Mouse (Mus musculus): Measurements from ENCODE around the gene Ovch2. TPM values are rescaled to one million over a fixed set of nuclear protein-coding genes. Genes with fewer than 3 reads are reported as not detected.
"Not testable (repeated sequence)": the region's sequence is repeated elsewhere in the genome, so short reads cannot be mapped to it uniquely, and the experiment has no call there.

Gene Ovch2
- not detected in 2 replicates for polyA plus RNA-seq (2014; fragmentation: Nextera tagmentation; extraction: Ambion mirVana)

- no peaks in the 10 kb centered on the region for H3K9me3 ChIP-seq (replicated peaks; ENCODE audit: control insufficient read depth, low read length)
- no peaks in the 10 kb centered on the region for H3K36me3 ChIP-seq (ENCODE audit: control insufficient read depth, insufficient read depth, low read length)
- no peak within 1 kb of the TSS for H3K4me3 ChIP-seq (ENCODE audit: low read depth, low read length)
- DNase-seq (ENCODE audit: low spot score) (no peak), ATAC-seq (no peak)
- H3K4me1 ChIP-seq (ENCODE audit: control insufficient read depth, insufficient read depth, low read length): no peaks in the 10 kb centered on the region
- no peaks in the 10 kb centered on the region for H3K27me3 ChIP-seq (replicated peaks; ENCODE audit: control insufficient read depth, insufficient read depth, low read length)
- no peak within 1 kb of the TSS for H3K9ac ChIP-seq (ENCODE audit: low read length)
- 86% methylated on average over 2 of the region's 2 CpGs for WGBS
- no peak within 1 kb of the TSS for H3K4me2 ChIP-seq (ENCODE audit: low read length)
- no peak within 1 kb of the TSS for H3K27ac ChIP-seq (ENCODE audit: low read depth, low read length)
Measured at GRCm38 (mm10) chr7:107801108-107801507, at the start of gene Ovch2. TSS of gene Ovch2 (minus strand) at chr7:107801208.

- H3K4me3 ChIP-seq (ENCODE audit: low read depth, low read length); DNase-seq (ENCODE audit: low spot score); H3K9ac ChIP-seq (ENCODE audit: low read length); H3K9me3 ChIP-seq (replicated peaks; ENCODE audit: control insufficient read depth, low read length); H3K4me2 ChIP-seq (ENCODE audit: low read length); H3K27ac ChIP-seq (ENCODE audit: low read depth, low read length); H3K27me3 ChIP-seq (replicated peaks; ENCODE audit: control insufficient read depth, insufficient read depth, low read length); H3K36me3 ChIP-seq (ENCODE audit: control insufficient read depth, insufficient read depth, low read length); H3K4me1 ChIP-seq (ENCODE audit: control insufficient read depth, insufficient read depth, low read length); ATAC-seq: not testable (repeated sequence)
- 85% methylated on average over 1 of the region's 1 CpGs for WGBS
Measured at GRCm38 (mm10) chr7:107847390-107847789, 46.4 kb upstream of the Ovch2 start, which contains the start of gene Olfr470. TSS of gene Olfr470 (minus strand) at chr7:107847490.

GRCm38 (mm10) chr7:107841719-107842118, 40.7 kb upstream of the Ovch2 start:
- Histone ChIP-seq H3K9me3 (replicated peaks; ENCODE audit: control insufficient read depth, low read length) (no peaks in the 10 kb centered on the region), H3K36me3 (ENCODE audit: control insufficient read depth, insufficient read depth, low read length) (no peaks in the 10 kb centered on the region), H3K9ac (ENCODE audit: low read length) (no peak overlapping the region), H3K4me1 (ENCODE audit: control insufficient read depth, insufficient read depth, low read length) (no peaks in the 10 kb centered on the region), H3K27me3 (replicated peaks; ENCODE audit: control insufficient read depth, insufficient read depth, low read length) (no peaks in the 10 kb centered on the region), H3K4me2 (ENCODE audit: low read length) (no peak overlapping the region), H3K27ac (ENCODE audit: low read depth, low read length) (no peak overlapping the region), H3K4me3 (ENCODE audit: low read depth, low read length) (no peak overlapping the region)
- peak; percentile 24 for DNase-seq (ENCODE audit: low spot score)
- ATAC-seq: no peak
- 94% methylated on average over 1 of the region's 1 CpGs for WGBS

GRCm38 (mm10) chr7:107825441-107825840, 24.4 kb upstream of the Ovch2 start, which contains the start of gene Olfr469:
TSS of gene Olfr469 (minus strand) at chr7:107825541.
- not testable (repeated sequence) for H3K27me3 ChIP-seq (replicated peaks; ENCODE audit: control insufficient read depth, insufficient read depth, low read length); H3K27ac ChIP-seq (ENCODE audit: low read depth, low read length); ATAC-seq; H3K36me3 ChIP-seq (ENCODE audit: control insufficient read depth, insufficient read depth, low read length); H3K4me1 ChIP-seq (ENCODE audit: control insufficient read depth, insufficient read depth, low read length); DNase-seq (ENCODE audit: low spot score); H3K9ac ChIP-seq (ENCODE audit: low read length); H3K4me2 ChIP-seq (ENCODE audit: low read length); H3K9me3 ChIP-seq (replicated peaks; ENCODE audit: control insufficient read depth, low read length); H3K4me3 ChIP-seq (ENCODE audit: low read depth, low read length)

GRCm38 (mm10) chr7:107823867-107824266, 22.9 kb upstream of the Ovch2 start:
- not testable (repeated sequence) for H3K9me3 ChIP-seq (replicated peaks; ENCODE audit: control insufficient read depth, low read length); H3K9ac ChIP-seq (ENCODE audit: low read length); H3K27me3 ChIP-seq (replicated peaks; ENCODE audit: control insufficient read depth, insufficient read depth, low read length); H3K27ac ChIP-seq (ENCODE audit: low read depth, low read length); H3K36me3 ChIP-seq (ENCODE audit: control insufficient read depth, insufficient read depth, low read length); ATAC-seq; H3K4me3 ChIP-seq (ENCODE audit: low read depth, low read length); H3K4me1 ChIP-seq (ENCODE audit: control insufficient read depth, insufficient read depth, low read length); H3K4me2 ChIP-seq (ENCODE audit: low read length); DNase-seq (ENCODE audit: low spot score)
- 76% methylated on average over 2 of the region's 2 CpGs for WGBS

GRCm38 (mm10) chr7:107819442-107819841, 18.4 kb upstream of the Ovch2 start:
- no peak for ATAC-seq
- no peak overlapping the region for H3K9ac ChIP-seq (ENCODE audit: low read length)

GRCm38 (mm10) chr7:107811963-107812362, 11.0 kb upstream of the Ovch2 start, which contains the start of gene Olfr467:
TSS of gene Olfr467 (plus strand) at chr7:107812263.
- Histone ChIP-seq H3K9ac (ENCODE audit: low read length) (no peak within 1 kb of the TSS), H3K27me3 (replicated peaks; ENCODE audit: control insufficient read depth, insufficient read depth, low read length) (no peaks in the 10 kb centered on the region), H3K4me1 (ENCODE audit: control insufficient read depth, insufficient read depth, low read length) (no peaks in the 10 kb centered on the region), H3K27ac (ENCODE audit: low read depth, low read length) (no peak within 1 kb of the TSS), H3K36me3 (ENCODE audit: control insufficient read depth, insufficient read depth, low read length) (no peaks in the 10 kb centered on the region), H3K4me2 (ENCODE audit: low read length) (no peak within 1 kb of the TSS), H3K4me3 (ENCODE audit: low read depth, low read length) (no peak within 1 kb of the TSS), H3K9me3 (replicated peaks; ENCODE audit: control insufficient read depth, low read length) (no peaks in the 10 kb centered on the region)
- ATAC-seq (no peak), DNase-seq (ENCODE audit: low spot score) (no peak)

More at GRCm38 (mm10) chr7:107819442-107819841, 18.4 kb upstream of the Ovch2 start:
- no peaks in the 10 kb centered on the region for H3K4me1 ChIP-seq (ENCODE audit: control insufficient read depth, insufficient read depth, low read length)
- H3K4me3 ChIP-seq (ENCODE audit: low read depth, low read length): no peak overlapping the region
- no peaks in the 10 kb centered on the region for H3K9me3 ChIP-seq (replicated peaks; ENCODE audit: control insufficient read depth, low read length)
- H3K36me3 ChIP-seq (ENCODE audit: control insufficient read depth, insufficient read depth, low read length): no peaks in the 10 kb centered on the region
- H3K4me2 ChIP-seq (ENCODE audit: low read length): no peak overlapping the region
- no peak overlapping the region for H3K27ac ChIP-seq (ENCODE audit: low read depth, low read length)
- H3K27me3 ChIP-seq (replicated peaks; ENCODE audit: control insufficient read depth, insufficient read depth, low read length): no peaks in the 10 kb centered on the region
- peak; percentile 32 for DNase-seq (ENCODE audit: low spot score)

GRCm38 (mm10) chr7:107802138-107802537, 1.1 kb upstream of the Ovch2 start:
- no peaks in the 10 kb centered on the region for H3K27me3 ChIP-seq (replicated peaks; ENCODE audit: control insufficient read depth, insufficient read depth, low read length)
- no peak overlapping the region for H3K27ac ChIP-seq (ENCODE audit: low read depth, low read length)
- H3K4me2 ChIP-seq (ENCODE audit: low read length): no peak overlapping the region
- DNase-seq (ENCODE audit: low spot score) (no peak), ATAC-seq (no peak)
- no peaks in the 10 kb centered on the region for H3K4me1 ChIP-seq (ENCODE audit: control insufficient read depth, insufficient read depth, low read length)
- no peaks in the 10 kb centered on the region for H3K9me3 ChIP-seq (replicated peaks; ENCODE audit: control insufficient read depth, low read length)
- no peak overlapping the region for H3K4me3 ChIP-seq (ENCODE audit: low read depth, low read length)
- H3K36me3 ChIP-seq (ENCODE audit: control insufficient read depth, insufficient read depth, low read length): no peaks in the 10 kb centered on the region
- WGBS: 79% methylated on average over 3 of the region's 3 CpGs
- no peak overlapping the region for H3K9ac ChIP-seq (ENCODE audit: low read length)

GRCm38 (mm10) chr7:107796500-107796899, 4.5 kb downstream of the Ovch2 start:
- Histone ChIP-seq H3K4me3 (ENCODE audit: low read depth, low read length) (no peak overlapping the region), H3K36me3 (ENCODE audit: control insufficient read depth, insufficient read depth, low read length) (no peaks in the 10 kb centered on the region), H3K27ac (ENCODE audit: low read depth, low read length) (no peak overlapping the region), H3K9ac (ENCODE audit: low read length) (no peak overlapping the region), H3K9me3 (replicated peaks; ENCODE audit: control insufficient read depth, low read length) (no peaks in the 10 kb centered on the region), H3K4me2 (ENCODE audit: low read length) (no peak overlapping the region), H3K27me3 (replicated peaks; ENCODE audit: control insufficient read depth, insufficient read depth, low read length) (no peaks in the 10 kb centered on the region), H3K4me1 (ENCODE audit: control insufficient read depth, insufficient read depth, low read length) (no peaks in the 10 kb centered on the region)
- WGBS: 93% methylated on average over 2 of the region's 2 CpGs
- ATAC-seq (no peak), DNase-seq (ENCODE audit: low spot score) (no peak)

Data from forebrain, embryonic 14.5 days (tissue).